Mouse (Mus musculus) megakaryocyte, embryonic 14.5 days (primary cell): Measurements from ENCODE around the gene Trim80. TPM values are rescaled to one million over a fixed set of nuclear protein-coding genes. Genes with fewer than 3 reads are reported as not detected.
"Not testable (repeated sequence)": the region's sequence is repeated elsewhere in the genome, so short reads cannot be mapped to it uniquely, and the experiment has no call there.

Experiments used
- H3K27me3 ChIP-seq: replicated peaks from 2 replicates; pipeline ENCODE3; 2012; ENCODE audit warnings: inconsistent platforms
- H3K36me3 ChIP-seq: replicated peaks from 2 replicates; pipeline ENCODE3; 2012; ENCODE audit warnings: low read length, inconsistent platforms, mixed read lengths
- H3K4me1 ChIP-seq: 2 replicates; pipeline ENCODE4 v1.6.1; 2012; ENCODE audit warnings: inconsistent platforms
- H3K4me3 ChIP-seq: replicated peaks from 2 replicates; pipeline ENCODE3; 2012; ENCODE audit warnings: moderate library complexity, mild to moderate bottlenecking, inconsistent platforms
- H3K9me3 ChIP-seq: 2 replicates; pipeline ENCODE4 v1.6.1; 2012; ENCODE audit warnings: inconsistent platforms
- FLI1 ChIP-seq: IDR thresholded peaks from 2 replicates; pipeline ENCODE4 v1.6.1; 2012; ENCODE audit warnings: low read length, inconsistent platforms, mixed read lengths
- GATA1 ChIP-seq: IDR thresholded peaks from 3 replicates; pipeline ENCODE4 v1.6.1; 2012; ENCODE audit warnings: mixed read lengths, low read length, inconsistent platforms, borderline replicate concordance
- polyA plus RNA-seq: library from polyadenylated mRNA; stranded (reverse); fragments of >175 nt; gene quantifications from 2 replicates; pipeline ENCODE4 v1.2.3, GENCODE M21; 2012; ENCODE audit warnings: low replicate concordance; ENCODE audit not compliant: insufficient read depth

The Trim80 gene
- polyA plus RNA-seq, 1 experiment, result not detected

DNA sequence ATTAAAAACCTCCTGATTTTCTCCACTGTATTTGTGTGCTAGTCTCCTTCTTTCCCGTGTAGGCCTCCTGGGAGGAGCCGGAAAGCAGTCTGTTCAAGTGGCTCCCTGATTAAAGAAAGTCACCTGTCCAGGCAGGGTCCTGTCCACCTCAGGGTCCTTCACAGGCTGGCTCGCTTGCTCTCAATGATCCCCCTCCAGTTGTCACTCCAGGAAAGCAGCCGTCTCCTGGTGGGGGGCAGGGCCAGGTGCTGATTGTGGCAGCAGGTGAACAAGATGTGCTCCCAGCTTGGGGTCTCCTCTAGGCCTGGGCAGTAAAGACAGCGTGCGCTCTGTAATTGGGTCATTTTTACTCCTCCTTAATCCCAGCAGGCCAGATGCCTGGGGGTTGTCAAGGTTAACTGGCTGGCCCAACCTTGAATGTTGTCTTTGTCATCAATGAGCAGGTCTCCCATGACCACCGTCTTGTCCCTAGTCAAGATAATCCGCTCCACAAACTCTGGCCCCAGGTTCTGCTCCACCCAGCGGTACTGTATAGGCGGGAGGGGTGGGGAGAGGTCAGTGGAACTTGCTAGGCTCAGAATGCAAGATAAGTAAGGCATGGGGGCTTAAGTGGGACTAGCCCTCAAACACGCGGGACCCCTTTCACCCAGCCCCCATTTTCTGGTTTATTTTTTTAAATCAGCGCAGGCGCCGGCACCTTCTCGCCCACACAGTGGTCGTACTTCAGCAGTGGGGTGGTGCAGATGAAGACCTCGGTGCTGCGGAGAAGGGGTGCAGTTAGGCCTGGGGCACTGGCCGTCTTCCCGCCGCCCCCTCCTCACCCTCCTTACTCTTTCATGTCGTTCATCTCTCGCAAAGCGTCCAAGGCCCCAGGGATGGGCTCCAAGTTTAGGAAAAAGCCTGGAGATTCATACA is 50.4 kb downstream of the Trim80 start:
- TF ChIP-seq GATA1, result no peak
- no peak for TF ChIP-seq FLI1
- Histone ChIP-seq H3K4me1 (peaks cover 46% of the 10 kb centered on the region), H3K36me3 (peaks cover 45% of the 10 kb centered on the region), H3K9me3 (no peaks in the 10 kb centered on the region), H3K4me3 (peak overlapping the region; percentile 97), H3K27me3 (no peaks in the 10 kb centered on the region)

DNA sequence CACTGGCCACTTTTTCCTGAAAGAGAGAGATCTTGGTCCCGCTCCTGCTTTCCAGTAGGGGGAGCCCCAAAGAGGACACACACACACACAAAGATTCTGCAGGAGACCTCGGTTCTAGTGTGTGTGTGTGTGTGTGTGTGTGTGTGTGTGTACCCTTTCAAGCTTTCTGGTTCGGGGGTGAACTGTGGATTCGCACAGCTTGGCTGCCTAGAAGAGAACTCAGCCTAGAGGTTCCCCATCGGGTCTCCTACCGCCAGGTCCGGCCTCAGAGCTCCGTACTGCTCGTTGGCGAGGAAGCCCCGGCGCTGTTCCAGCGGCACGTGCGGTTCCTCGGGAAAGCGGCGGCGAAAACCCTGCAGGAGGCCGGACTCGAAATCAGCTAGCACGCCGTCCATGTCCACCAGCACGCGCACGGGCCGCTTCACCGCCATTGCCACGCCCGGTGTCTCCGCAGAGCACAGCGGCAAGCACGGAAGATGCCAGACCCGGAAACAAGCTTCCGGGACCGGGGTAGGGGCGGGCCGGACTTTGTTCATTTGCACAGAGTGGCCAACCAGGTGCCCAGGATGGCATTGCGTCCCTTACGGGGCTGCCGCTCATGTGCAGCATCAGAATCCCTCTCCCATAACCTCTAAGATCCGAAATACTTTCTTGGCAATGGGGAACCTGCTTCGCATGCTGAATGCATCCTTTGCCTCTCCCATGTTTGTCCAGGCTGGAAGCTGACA is 51.2 kb downstream of the Trim80 start, which contains the start of gene Nt5c:
Gene Nt5c, minus strand, starts transcription at position 507 of the 728 bp plus-strand sequence.
- TF ChIP-seq FLI1 (no peak), GATA1 (no peak)
- H3K4me3 ChIP-seq, result peak within 1 kb of the TSS; percentile 97
- no peaks in the 10 kb centered on the region for H3K27me3 ChIP-seq

DNA sequence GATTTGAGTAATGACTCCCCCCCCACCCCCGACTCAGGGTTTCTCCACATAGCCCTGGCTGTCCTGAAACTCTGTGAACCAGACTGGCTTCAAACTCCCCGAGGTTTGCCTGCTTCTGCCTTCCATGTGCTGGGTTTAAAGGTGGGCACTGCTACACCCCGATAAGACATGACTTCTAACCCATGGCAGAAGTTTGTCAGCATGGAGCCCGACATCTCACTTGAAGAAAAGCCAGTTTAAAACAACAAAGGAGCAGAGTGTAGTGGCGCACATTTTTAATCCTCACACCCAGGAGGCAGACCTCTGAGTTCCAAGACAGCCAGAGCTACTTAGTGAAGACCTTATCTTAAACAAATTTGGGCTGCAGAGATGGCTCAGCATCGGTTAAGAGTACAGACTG is 52.0 kb downstream of the Trim80 start:
- no peaks in the 10 kb centered on the region for H3K9me3 ChIP-seq
- H3K36me3 ChIP-seq, result peaks cover 45% of the 10 kb centered on the region
- no peaks in the 10 kb centered on the region for H3K27me3 ChIP-seq
- H3K4me1 ChIP-seq, result peaks cover 43% of the 10 kb centered on the region
- TF ChIP-seq GATA1 (no peak), FLI1 (no peak)
- H3K4me3 ChIP-seq, result peak overlapping the region; percentile 97

More for the DNA sequence above, 51.2 kb downstream of the Trim80 start, which contains the start of gene Nt5c:
- peaks cover 41% of the 10 kb centered on the region for H3K36me3 ChIP-seq
- peaks cover 43% of the 10 kb centered on the region for H3K4me1 ChIP-seq
- H3K9me3 ChIP-seq, result no peaks in the 10 kb centered on the region

DNA sequence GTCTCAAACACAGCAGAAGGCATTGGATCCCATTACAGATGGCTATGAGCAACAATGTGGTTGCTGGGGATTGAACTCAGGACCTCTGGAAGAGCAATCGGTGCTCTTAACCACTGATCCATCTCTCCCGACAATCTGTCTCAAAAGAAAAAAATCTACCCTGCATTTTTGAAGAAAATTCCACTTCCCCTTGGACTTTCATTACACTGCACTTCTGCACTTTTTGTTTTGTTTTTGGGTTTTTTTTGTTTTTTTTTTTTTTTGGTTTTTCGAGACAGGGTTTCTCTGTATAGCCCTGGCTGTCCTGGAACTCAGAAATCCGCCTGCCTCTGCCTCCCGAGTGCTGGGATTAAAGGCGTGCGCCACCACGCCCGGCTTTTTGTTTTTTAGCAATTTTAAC is 56.2 kb downstream of the Trim80 start:
- H3K36me3 ChIP-seq, result peaks cover 53% of the 10 kb centered on the region
- not testable (repeated sequence) for H3K9me3 ChIP-seq

More for the DNA sequence above, 56.2 kb downstream of the Trim80 start:
- peaks cover 26% of the 10 kb centered on the region for H3K4me1 ChIP-seq
- not testable (repeated sequence) for H3K27me3 ChIP-seq, H3K4me3 ChIP-seq

Other genes with a start within 250 kb of the Trim80 start
- not detected in 2 replicates for gene Grin2c, start 173.3 kb upstream of the Trim80 start, polyA plus RNA-seq
- gene Fdxr, start 163.5 kb upstream of the Trim80 start, polyA plus RNA-seq, result 21.8 and 28.5 TPM in 2 replicates
- 0.07 TPM in 1 of 2 replicates, not detected in the other for gene Fads6, start 142.9 kb upstream of the Trim80 start, polyA plus RNA-seq
- 0.11 TPM in 1 of 2 replicates, not detected in the other for gene Otop2, start 133.4 kb upstream of the Trim80 start, polyA plus RNA-seq
- gene Ush1g, start 118.5 kb upstream of the Trim80 start, polyA plus RNA-seq, result not detected in 2 replicates
- gene Otop3, start 105.8 kb upstream of the Trim80 start, polyA plus RNA-seq, result not detected in 2 replicates
- gene Hid1, start 72.8 kb upstream of the Trim80 start, polyA plus RNA-seq, result 1.2 TPM in 1 of 2 replicates, not detected in the other
- gene Cdr2l, start 58.6 kb upstream of the Trim80 start, polyA plus RNA-seq, result not detected in 2 replicates
- 67.6 and 78.3 TPM in 2 replicates for gene Mrpl58, start 36.8 kb upstream of the Trim80 start, polyA plus RNA-seq
- gene Atp5h, start 20.6 kb upstream of the Trim80 start, polyA plus RNA-seq, result 10.1 and 109 TPM in 2 replicates
- 13.7 and 36.5 TPM in 2 replicates for gene Kctd2, start 20.4 kb upstream of the Trim80 start, polyA plus RNA-seq
- not detected in 2 replicates for gene Slc16a5, start 21.9 kb downstream of the Trim80 start, polyA plus RNA-seq
- 20.7 and 36.2 TPM in 2 replicates for gene Armc7, start 35.1 kb downstream of the Trim80 start, polyA plus RNA-seq
- 84.5 and 173 TPM in 2 replicates for gene Nt5c, start 51.3 kb downstream of the Trim80 start, polyA plus RNA-seq
- gene Jpt1, start 73.8 kb downstream of the Trim80 start, polyA plus RNA-seq, result 334 and 807 TPM in 2 replicates
- 187 and 368 TPM in 2 replicates for gene Sumo2, start 95.7 kb downstream of the Trim80 start, polyA plus RNA-seq
- gene Nup85, start 123.9 kb downstream of the Trim80 start, polyA plus RNA-seq, result 6.6 and 12.0 TPM in 2 replicates
- gene Mrps7, start 163.4 kb downstream of the Trim80 start, polyA plus RNA-seq, result 13.8 and 37.9 TPM in 2 replicates
- 44.0 and 58.2 TPM in 2 replicates for gene Gga3, start 163.5 kb downstream of the Trim80 start, polyA plus RNA-seq
- 9.6 and 15.5 TPM in 2 replicates for gene Mif4gd, start 172.4 kb downstream of the Trim80 start, polyA plus RNA-seq
- 10.5 and 20.5 TPM in 2 replicates for gene Slc25a19, start 187.8 kb downstream of the Trim80 start, polyA plus RNA-seq